Mouse (Mus musculus) Muller cell, postnatal 12 days (primary cell): ENCODE measurements around the gene F11r.
A peak's percentile ranks its signal among the peaks of the same experiment; 100 is the strongest.

ENCODE experiments used
- DNase-seq: peaks from one replicate; pipeline ENCODE4 v3.0.0-alpha.2; 2015; ENCODE audit errors: inconsistent ontology term

F11r gene

DNA sequence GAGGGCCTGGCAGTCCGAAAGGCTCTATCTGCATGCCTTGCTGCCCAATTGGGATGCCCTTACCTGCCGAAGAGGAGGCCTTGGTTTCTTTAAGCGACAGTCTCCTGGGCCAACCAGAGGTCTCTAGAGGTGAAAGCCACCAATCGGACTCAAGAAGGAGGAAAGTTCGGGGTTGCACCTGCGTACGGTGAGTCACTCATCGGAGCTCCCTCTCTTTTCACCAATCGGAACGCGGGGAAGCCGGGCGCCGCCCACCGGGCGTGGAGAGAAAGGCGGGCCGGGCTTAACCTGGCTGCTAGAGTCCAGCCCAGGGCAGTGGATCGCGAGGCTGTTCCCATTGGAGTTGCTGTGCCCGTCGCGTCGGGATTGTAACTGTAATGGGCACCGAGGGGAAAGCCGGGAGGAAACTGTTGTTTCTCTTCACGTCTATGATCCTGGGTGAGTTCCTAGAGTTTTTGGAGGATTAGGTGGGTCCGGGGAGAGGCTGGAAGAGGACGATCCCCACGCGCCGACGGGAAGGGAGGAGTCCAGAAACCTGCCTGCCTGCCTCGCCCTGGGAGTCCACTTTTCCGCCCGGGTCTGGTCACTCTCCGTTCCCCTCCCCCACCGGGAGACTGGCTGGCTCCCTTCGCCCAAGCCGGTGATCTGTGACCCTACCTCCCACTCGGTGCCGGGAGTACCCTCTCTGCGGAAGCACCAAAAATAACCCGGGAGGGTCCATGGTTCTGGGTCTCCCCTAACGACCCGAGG is at the start of gene F11r:
Gene F11r (plus strand): TSS at position 272 of the 750 bp plus-strand sequence.
- DNase-seq, result peak; percentile 97

DNA sequence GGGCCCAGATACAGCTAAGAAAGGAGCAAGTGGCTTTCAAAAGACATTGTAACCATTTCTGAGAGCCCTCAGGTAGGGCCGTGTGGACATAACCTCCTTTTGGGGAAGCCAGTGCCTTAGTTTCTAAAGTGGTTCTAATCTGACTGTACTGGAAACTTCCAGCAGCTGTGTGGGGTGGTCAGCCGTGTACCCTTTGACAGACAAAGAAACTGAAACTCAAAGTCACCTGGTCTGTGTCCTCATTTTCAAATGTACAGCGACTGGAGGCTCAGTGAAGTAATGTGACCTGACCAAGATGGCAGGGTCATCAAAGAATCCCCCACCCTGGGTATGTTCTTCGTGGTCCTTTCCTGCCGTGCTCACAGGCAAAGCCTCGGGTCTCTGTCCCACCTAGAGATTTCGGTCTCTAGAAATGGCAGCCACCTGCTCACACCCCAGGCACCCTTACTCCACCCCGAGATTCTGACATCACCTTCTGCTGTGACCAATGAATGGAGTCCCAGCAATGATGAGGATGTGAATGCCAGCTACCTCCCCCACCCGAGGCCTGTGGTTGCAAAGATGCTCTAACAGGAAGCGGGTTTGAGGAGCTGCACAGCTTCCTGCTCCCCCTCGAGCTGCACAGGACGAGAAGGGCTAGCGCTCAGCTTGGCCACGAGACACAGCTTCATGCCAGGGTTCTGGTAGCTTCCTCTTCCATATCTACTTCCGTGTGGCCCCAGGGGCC is 48.8 kb upstream of the F11r start, which contains the start of gene Arhgap30:
Gene Arhgap30 (plus strand): TSS at position 579 of the 727 bp plus-strand sequence.
- DNase-seq, result no peak

GRCm38 (mm10) chr1:171390101-171390500 is 47.2 kb upstream of the F11r start:
- no peak for DNase-seq

GRCm38 (mm10) chr1:171401821-171402220 is 35.5 kb upstream of the F11r start:
- no peak for DNase-seq

DNA sequence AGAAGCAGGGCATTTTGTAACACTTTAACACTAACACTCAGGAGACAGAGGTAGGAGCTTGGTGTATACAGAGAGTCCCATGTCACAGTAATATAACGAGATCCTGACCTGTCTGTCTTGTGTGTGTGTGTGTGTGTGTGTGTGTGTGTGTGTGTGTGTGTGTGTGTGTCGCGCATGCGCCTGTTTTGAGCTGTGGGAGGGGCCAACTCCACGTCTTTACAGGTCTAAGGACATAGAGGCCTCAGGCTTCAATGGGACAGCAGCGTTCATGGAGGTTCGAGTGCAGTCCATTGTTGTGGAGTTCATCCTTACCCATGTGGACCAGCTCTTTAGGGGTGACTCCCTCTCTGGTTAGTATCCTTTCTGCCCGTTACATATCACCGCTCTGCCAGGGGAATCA is 34.3 kb upstream of the F11r start:
- no peak for DNase-seq

DNA sequence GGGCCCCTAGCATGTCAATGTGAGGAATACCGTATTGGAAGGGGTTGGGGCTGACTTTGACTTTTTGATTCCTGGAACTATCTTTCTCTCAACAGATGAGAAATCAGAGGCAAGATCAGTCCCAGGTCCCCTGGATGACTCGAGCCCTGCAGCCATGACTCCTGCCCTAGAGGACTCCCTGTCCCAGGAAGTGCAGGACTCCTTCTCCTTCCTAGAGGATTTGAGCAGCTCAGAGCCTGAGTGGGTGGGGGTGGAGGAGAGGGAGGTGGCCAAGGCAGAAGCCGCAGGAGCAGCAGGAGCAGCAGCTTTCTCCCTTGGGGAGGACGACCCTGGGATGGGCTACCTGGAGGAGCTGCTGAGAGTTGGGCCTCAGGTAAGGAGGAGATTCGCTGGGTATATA is 30.1 kb upstream of the F11r start:
- DNase-seq, result no peak

- no peak for DNase-seq
These were observed 27.1 kb upstream of the F11r start for GRCm38 (mm10) chr1:171410231-171410630.

DNA sequence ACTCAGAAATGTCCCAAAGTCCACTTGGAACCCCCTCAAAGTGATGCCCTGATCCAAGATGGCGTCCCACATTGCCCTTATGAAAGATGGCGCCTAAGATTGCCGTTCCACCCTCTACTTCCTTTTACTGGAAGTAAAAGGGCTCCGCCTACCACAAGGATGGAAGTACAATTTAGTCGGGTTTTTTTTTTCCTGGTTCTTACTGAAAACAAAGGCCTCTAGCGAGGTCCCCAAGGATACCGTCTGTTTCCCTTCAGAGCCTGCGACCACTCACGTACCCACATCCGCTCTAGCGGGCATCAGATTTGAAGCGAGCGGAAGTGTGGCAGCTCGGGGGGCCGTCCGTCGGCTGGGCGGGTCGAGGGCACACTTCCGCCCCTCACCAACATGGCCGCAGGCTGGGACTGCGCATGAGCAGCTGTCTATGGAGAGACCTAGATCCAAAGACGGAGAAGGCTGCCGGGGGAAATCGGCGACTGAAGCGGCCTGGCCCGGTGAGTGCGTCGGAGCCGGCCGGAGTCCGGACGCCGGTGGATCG is 26.3 kb upstream of the F11r start, which contains the start of gene Usf1:
Gene Usf1 (plus strand): TSS at position 367 of the 538 bp plus-strand sequence.
- DNase-seq, result peak; percentile 97

- DNase-seq, result no peak
These were observed 25.8 kb upstream of the F11r start for GRCm38 (mm10) chr1:171411492-171411941.

DNA sequence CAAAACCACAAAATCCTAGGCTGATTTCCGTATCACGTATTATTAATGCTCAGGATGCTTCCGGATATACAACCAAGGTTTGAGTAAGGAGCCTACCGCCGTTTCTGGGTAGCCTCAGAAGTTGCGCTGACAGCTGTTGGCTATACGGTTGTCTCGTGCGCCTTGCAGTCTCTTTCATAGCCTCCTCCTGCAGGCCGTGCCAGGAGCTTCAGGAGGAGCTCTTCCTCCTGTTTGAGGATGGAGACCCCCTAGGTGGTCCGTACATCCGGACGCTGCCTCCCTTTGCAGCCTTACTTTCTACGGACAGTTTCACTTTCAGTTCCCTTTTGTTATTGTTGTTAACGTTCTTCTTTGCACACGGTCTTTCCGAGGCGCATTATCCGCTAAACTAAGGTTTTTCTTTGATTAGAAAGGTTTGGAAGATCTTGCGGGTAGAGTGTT is 25.3 kb upstream of the F11r start:
- DNase-seq, result peak; percentile 34

- DNase-seq, result peak; percentile 52
These were observed 24.9 kb upstream of the F11r start for GRCm38 (mm10) chr1:171412446-171412845.

DNA sequence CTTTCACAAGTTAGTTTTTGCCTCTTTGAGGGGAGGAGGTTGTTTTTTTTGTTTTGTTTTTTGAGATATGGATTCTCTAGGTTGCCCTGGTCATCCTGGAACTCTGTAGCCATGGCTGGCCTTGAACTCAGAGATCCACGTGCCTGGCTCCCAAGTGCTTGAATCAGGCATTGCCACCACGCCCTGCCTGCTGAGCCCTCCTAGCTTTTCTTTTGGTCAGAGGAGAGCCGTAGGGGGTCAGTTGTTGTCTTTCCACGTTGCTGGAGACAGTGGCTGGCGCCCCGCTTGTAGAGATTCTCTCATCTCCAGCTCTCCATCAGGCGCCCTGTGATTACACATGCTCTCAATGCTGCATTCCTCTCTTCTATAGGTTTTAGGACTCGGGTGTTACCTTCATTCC is 23.7 kb upstream of the F11r start:
- no peak for DNase-seq

GRCm38 (mm10) chr1:171418660-171419059 is 18.7 kb upstream of the F11r start, which contains the start of gene Tstd1:
Tstd1 (plus strand) TSS chr1:171418872.
- DNase-seq, result no peak

- no peak for DNase-seq
These were observed 17.9 kb upstream of the F11r start for GRCm38 (mm10) chr1:171419291-171419882.

GRCm38 (mm10) chr1:171419905-171420304 is 17.4 kb upstream of the F11r start:
- no peak for DNase-seq

DNA sequence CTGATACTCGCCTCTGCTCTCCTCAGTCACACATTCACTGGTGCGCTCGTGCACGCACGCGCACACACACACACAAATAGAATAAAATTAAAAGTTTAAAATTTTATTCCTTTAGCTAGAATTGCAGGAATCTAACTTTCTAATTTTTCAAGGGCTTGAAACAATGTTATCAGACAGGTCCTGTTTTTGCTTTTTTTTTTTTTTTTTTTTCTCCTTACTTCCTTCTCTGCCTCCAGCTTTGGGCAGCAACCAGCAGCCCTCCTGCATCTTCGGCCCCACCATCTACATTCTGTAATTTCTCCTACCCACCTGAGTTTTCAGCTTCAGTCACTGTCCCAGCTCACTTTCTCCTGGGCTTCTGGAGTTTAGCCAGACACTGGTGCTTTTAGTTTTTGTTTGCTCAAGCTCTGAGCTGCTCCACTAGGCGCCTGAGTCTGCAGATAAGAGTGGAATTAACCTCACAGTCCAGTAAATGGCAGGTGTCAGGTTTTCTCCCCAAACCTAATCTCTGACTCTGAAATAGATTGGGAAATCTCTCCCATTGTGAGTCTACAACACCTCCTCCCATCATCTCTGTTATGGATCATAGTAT is 14.7 kb upstream of the F11r start:
- no peak for DNase-seq

DNA sequence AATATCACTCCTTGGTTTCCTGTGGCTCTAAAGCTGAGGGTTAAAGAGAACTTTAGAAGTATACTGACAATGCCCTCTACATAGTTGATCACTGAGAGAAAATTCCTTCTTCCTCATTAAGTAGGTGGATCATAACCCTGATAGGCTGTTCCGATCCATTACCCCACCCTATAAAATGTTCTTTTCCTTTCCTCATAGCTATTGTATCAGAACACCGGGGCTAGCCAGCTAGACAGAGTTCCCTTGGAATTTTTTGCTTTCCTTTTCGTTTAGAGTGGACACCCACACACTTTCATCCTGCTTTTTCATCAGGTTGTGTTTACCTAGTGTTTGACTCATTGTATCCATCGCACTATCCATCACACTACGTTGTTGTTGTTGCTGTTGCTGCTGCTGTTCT is 12.7 kb upstream of the F11r start:
- DNase-seq, result no peak

DNA sequence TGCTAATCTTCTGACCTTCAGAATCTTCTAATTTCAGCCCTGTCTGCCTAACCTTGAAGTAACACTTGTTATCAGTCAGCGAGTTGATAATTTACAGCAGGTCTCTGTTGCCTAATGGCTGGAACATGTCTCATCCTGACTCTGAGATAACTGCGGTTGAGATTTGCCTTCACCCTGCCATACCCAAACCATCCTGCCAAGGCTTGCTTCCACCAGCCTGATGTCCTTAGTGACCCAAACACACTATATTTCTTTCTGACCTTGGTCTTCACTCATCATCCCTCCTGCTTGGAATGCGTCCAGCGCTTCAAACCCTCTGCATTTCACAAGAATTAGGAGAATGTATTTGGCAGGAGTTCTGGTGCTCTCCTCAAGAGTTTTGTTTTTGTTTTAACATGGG is 12.2 kb upstream of the F11r start:
- DNase-seq, result peak; percentile 71

- no peak for DNase-seq
These were observed 5.2 kb upstream of the F11r start for GRCm38 (mm10) chr1:171432158-171432557.

DNA sequence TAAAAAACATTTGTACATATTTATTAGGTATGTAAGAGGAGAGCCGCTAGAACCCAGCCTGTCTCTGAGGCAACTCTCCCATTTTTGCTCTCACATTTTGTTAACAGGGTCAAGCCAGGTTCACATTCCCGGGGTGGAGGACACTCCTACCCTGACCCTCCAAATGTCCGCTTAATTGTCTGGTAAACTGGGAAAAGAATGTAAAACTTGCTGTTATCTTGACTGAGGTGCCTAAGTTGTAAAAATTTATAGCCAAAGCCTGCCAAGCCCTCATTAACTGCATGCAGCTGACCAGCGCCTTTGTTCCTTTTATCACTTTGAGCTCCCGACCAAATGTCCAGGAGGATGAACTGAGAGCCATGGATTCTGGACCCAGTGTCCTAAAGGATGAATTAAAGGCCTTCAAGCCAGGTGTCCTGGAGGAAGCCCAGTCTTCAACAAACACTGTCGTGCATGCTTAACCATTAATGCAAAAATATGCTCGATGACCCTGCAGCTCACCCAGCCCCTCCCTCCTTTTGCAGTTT is 2.0 kb upstream of the F11r start:
- peak; percentile 89 for DNase-seq

- DNase-seq, result peak; percentile 25
These were observed 1.4 kb upstream of the F11r start for GRCm38 (mm10) chr1:171435974-171436373.
